Mouse (Mus musculus) naive thymus-derived CD4-positive, alpha-beta T cell, adult 2 months (primary cell): ENCODE measurements around the gene Rgl1.
"Not testable (repeated sequence)": the region's sequence is repeated elsewhere in the genome, so short reads cannot be mapped to it uniquely, and the experiment has no call there.

Experiments used
- DNase-seq: peaks from one replicate; pipeline ENCODE4 v3.0.0-alpha.2; 2011; ENCODE audit warnings: low read depth

Rgl1 gene

DNA sequence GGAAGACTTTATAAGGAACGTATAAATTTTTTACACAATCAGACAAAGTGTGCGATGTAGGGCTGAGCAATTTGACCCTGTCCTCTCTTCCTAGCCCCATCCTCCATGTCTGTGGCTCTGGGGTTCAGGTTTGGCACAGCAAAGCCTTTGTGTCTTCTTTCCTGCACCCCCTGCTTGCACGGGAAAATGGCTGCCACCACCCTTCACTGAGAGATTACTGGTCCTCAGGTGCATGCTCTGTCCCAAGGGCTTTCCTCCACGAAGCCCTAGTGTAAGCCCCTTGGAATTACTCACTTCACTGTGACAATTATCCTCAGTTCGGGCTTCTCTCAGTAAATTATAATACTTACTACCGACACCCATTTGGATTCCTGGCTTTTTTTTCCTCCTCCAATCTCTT, 109.5 kb downstream of the Rgl1 start:
- no peak for DNase-seq

DNA sequence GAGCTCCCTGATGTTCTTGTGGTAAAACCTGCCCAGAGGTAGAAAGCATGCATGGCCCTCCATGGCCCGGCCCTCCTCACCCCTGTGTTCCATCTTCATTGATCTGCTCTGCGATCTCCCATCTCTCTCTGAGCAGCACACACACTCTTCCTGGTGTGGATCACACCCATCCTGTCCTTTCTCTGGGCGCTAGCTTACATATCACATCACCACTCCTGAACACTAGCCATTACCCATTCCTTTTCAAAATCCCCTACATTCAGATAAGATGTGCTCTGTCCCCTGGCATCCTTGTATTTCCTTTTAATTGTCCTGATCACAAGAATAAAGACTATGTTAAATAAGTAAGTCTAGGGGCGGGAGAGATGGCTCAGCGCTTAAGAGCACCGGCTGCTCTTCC, 111.3 kb downstream of the Rgl1 start:
- DNase-seq: no peak

DNA sequence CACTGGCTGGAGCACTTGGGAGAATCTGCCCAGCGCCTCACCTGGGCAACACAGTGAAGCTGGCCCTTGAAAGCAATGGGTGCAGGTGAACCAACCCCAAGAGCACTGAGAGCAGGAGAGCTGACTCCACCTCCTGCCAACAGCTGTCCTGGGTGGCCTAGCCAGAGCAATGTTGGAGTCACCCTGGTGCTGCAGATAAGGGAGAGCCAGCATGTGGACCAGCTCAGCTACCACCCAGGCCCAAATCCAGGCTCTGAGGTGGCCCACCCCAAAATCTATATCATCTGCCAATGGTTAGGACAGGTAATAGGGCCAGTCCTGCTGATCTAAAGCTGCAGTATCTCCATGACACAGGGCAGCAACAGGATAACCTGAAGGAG, 114.7 kb downstream of the Rgl1 start:
- DNase-seq: no peak

DNA sequence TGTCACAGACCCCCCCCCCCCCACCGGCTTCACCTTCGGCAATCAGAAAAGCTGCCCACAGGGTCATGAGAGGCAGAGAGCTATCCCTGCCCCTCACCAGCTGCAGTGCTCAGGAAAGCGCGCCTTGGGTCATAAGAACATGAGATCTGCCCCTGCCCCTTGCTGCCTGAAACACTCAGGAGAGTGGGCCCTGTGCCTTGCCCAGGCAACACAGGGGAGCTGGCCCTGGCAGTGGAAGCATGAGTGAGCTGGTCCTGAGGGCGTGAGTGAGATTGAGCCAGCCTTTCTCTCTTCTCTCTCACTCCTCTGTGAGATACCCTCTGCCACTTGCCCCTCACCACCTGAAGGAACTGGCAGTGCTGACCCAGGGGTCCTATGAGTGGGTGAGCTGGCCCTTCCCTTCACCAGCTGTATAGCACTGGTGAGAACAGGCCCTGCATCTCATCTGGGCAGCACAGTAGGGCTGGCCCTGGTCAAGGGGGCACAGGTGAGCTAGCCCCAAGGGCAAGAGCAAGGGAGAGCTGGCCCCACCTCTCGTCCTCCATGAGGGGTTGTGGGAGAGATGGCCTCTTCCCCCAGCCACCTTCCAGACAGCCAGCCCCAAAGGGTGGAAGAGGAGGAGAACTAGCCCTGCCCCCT, 115.2 kb downstream of the Rgl1 start:
- DNase-seq: no peak

DNA sequence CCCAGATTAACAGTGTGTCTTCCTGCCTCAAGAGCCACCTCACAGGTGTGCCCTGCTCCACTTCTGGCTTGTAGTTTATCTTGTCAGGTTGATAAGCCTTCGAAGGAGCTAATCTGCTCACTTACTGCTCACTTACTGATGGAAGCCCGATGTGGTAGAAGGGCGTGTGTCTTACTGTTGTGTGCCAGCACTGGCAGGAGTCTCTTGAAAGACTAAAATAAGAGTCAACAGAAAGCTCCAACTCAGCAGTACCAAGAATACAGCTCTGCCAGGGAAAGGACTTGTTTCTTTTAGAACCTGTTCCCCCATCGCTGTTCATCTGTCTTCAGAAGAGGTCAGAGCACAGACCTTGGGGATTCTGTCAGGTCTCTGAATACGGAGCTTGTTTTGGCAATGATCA, 118.1 kb downstream of the Rgl1 start:
- no peak for DNase-seq

DNA sequence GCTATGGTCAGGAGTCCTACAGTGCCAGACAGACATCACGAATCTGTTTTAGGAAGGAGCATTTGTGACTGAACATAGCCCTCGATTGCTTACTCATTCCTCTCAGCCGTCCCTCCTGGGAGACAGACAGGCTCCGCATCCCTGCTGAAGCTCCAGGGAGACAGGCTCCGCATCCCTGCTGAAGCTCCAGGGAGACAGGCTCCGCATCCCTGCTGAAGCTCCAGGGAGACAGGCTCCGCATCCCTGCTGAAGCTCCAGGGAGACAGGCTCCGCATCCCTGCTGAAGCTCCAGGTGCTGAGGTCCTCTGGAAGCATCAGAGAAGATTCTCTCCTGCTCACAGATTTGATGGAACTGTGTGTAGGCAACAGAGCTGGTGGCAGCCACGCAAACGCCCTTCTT, 123.9 kb downstream of the Rgl1 start:
- DNase-seq: not testable (repeated sequence)

DNA sequence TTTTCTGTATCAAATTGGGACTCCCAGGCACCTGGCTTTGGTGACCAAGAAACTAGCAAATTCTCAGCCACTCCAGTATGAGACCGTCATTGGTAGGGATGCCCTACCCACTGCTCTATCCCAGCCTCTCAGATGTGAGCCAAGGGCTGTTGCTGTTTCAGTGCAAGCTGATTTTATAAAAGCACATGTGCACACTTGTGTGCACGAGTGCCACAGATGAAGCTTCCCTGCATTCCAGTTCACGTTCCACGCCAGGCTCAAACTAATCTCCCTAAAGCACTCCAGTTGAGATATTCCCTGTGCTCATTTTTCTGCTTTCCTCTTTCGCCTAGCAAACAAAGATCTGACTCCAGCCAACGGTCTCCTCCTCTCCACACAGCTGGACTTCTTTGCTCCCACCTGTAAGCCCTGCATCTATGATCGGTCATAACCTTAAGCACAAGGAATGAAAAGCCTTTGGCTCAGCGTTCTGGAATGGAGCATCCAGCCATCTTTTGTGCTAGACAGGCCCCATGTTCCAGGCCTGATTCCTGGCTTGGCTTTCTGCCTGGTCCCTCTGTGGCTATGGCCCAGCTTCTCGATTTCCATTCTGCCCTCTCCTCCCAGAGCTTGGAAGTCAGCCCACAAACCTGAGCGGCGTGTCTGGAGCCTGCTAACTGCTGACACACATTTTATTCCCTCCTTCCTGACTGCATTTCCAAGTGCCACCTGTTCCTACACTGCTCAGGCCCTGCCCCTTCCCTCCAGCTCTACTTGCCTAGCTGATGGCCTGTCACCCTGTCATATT, 125.8 kb downstream of the Rgl1 start:
- DNase-seq: no peak

DNA sequence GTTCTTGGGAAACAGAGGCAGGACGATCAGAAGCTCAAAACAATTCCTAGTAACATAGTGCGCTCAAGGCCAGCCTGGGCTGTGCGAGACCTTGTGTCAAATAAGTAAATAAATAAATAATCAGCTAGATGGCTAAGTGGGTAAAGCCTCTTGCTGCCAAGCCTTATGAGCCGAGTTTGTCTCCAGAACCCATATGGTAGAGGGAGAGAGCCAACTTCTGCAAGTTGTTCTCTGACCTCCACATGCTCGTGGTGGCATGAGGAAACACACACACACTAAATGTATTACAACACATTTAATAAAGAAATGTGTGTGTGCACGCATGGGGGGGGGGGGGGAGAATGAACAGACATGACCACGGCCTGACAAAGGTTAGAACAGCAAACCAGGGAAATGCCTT, 126.8 kb downstream of the Rgl1 start:
- no peak for DNase-seq

DNA sequence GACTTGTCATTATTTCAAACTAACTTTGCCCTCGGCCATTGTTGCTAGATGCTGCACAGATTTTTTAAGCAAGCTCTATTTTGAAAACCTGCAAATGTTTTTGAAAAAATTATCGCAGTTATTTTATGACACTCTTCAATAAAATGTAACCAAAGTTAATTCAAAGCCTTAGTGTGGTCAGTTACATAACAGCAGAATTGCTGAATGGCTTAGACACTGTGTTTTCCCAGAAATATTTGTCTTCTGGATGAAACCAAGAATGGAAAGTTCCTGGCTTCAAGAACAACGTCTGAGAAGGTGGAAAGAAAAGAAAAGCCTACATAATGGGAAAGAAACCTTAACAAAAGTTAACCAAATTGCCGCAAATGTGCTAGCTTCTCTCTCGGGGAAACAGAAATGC, 131.5 kb downstream of the Rgl1 start:
- DNase-seq: no peak

DNA sequence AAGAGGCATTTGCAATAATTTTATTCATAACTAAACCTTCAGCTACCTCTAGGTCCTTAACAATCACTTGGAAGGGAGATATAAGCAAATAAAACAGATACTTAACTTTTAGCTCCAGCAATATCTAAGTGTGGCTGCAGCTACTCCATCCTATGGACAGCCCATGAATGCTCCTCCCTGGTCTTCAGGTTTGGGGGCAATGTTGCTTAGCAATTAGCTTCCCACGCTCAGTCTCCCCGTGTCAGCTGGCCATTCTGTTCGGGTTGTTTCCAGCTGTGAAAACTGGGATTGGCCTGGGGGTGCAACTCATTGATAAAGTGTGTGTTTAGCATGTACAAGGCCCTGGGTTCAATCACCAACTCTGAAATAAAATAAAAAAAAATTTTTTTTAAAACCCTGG, 136.4 kb downstream of the Rgl1 start:
- DNase-seq: no peak

DNA sequence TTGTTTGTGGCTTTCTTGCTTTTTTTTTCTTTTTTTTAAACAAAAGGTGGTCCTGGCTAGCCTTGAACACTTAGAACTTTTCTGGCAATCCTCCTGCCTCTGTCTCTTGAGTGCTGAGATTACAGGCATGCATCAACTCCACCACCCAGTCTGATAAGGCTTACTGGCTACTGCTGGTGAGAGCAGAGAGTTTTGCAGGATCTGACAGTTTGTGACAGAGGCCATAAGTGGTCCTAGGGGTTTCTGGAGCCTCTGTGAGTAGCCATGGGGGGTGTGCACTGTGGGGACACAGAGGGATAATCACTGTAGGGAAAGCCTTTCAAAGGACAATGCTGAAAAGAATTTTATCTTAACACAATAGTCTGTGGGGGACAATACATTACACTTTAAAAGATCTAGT, 140.5 kb downstream of the Rgl1 start:
- no peak for DNase-seq

DNA sequence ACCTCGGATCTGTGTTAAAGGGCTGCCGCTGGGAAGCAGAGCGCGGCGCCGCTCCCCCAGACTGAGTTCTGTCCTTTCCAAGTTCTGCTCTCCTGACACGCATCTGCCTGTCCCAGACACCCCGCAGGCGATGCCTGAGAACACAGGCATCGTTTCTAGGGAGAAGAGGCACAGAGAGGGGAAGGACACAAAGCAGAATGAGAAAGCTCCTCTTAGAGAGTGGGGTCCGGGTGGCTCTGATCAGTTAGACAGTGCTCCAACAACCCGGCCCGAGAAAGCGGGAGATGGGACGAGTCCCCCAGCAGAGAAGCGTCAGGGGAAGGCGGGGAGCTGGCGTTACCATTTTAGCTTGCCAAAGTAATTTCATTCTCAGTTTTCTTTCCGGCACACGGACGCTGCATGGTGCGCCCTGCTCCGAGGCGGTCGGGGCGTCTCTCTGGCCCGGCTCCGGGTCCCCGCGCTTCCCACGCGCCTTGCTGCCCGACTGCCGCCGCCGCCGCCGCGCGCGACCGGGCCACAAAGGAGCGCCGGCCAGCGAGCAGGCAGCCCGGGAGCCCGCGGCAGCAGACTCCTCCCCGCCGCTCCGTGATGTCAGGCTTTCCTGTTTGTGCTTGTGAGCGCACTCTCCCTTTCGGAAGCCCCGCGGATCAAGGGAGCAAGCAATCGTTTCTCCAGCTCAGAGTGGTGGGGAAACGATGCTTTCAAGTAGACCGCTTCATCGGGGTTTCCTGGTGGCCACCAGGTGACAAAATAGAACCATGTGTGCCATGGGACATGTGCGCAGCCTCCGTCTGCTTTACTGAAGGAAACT, 141.3 kb downstream of the Rgl1 start:
- DNase-seq: peak; percentile 68

DNA sequence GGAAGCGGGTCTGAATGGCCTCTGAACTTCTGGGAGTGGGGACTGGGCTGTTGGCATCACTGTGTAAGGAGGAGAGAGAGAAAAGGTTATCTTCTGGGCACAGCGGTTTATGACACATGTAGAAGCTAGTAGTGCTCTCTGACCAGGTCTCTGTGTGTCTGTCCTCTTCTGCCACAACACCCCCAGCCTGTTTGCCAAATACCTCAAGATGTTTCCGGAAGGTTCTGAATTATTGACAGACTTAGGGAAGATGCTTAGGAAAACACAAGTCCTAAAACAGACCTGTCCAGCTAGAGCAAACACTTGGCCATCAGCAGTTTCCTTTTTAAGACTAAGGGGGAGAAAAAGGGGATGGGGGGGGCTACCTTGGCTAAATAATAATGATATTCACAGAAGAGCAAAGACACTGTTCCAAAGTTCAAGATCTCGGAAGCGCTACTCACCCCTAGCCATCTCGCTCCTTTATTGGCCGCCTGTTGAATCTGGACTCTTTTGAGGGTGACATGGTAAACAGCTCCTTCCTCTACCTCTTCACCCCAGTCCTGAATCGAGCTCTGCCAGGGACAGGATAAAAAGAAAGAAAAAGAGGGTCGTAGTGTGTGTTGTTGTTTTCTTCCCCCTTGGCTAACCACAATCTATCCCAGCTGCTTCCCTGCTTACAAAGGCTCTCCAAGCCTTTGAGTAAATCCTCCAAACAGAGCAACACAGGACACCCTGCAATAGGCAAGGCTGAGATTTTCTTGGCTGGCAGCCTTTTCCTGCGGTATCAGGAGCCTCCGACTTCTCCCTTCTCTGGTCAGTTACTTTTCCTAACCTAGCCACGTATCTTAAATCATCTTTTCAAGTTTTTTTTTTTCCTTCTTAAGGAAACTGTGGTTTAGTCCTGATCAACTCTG, 142.5 kb downstream of the Rgl1 start:
- peak; percentile 12 for DNase-seq

DNA sequence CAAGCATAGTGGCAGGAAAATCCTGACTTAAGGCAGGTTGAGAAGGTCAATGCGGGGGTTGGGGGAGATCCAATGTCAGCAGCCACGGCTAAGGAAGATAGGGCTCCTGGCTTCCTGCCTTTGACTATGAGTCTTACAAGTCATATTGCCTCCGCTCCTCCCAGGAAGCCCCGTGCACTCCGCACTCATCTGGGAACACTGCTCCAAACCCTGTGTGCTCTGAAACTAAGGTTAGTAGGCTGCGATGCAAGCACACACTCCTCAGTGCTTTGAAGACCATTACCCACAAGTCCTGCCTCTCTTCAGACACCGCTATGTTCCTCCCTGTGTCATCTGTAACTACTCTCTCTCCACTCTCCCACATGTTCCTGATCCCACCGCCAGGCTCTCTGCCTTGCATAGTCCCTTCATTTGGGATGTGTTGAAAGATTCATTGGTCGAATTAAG, 143.4 kb downstream of the Rgl1 start:
- DNase-seq: no peak

DNA sequence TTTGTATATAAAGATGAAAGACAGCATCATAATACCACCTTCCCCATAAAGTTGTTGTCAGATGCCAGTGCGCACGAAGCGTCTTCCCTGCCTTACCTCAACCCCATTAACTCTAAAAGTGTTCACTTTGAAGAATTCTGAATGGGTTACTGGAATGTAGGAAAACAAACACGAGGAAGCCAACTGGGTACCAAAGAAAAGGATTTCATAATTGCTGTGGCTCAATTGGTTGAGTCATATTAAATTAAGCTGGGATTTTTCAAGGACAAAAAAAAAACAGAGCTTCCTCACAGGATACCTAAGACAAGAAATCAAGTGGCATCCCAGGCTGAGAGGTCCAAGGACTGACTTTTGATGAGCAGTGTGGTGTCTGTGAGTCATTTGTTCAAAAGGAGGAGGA, 144.5 kb downstream of the Rgl1 start:
- no peak for DNase-seq

DNA sequence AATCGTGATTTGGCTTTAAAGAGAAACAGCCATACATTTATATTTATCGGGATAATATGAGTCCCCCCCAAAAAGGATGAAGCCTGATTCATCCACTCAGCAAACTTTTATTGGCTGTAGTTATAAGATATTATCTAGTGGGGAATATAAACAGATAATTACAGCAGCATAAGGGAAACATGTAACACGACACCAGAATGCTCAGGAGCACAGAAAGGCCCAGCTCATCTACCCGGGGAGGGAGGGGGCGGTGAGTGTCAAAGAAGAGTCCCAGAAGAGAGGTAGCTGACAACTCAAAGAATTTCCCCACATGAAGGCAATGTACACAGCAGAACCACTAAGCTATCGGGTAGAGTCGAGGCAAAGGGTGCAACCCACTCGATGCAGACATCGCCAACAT, 146.8 kb downstream of the Rgl1 start:
- DNase-seq: no peak

DNA sequence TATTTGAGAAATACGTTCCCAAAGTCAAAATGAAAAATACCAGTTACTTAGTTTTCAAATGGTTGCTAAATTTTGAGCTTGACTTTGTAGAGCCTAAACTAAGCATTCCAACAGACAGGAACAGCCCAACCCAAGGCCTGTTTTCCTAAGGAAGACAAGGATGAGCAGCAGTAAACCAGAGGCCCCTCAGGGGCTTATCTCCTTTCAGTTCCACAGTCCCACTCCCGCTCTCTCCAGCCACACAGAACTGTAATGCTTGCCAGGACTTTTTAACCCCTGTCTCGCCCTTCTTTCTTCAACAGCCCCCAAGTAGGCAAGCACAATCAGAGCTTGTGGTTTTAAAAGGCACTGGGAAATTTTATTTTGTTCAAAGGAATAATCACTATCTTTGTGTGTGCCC, 147.3 kb downstream of the Rgl1 start:
- DNase-seq: no peak

DNA sequence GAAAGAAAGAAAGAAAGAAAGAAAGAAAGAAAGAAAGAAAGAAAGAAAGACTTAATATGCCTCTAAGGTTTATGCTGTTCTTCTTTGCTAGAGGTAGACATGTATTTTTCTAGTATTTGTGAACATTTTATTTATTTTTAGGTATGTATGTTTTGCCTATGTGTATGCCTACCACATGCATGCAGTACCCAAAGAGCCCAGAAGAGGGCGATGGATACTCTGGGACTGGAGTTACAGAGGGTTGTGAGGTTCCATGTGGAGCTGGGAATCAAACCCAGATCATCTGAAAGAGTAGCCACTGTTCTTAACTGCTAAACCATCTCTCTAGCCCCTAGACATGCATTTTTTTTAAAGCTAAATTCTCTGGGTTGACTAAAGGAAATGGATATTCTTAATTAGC, 147.8 kb downstream of the Rgl1 start:
- peak; percentile 29 for DNase-seq

DNA sequence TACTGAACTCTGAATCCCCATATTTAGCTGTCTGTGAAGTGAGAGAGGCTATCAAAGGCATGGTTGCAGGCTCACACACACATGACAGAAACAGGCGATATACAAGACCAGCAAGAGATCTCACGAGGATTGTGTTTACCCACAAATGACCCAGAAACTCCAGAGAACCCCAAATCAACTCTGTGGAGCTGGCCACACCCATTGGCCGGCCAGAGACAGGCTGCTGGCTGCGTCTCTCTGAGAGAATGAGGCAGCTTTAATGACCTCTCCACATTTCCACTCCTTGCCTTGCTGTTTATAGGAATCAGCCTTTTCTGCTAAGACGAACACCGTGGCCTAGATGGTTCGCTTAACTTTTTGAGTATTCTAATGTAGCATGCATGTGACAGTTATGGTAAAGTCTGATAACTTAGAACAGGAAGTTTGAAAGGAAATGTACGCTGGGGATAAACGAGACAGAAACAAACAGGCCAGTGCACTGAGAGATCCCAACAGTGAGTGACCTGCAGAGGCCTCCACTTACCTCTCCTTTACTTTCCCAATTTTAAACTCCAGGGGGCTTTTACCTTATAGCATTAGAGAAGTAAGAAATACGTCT, 148.3 kb downstream of the Rgl1 start:
- no peak for DNase-seq

DNA sequence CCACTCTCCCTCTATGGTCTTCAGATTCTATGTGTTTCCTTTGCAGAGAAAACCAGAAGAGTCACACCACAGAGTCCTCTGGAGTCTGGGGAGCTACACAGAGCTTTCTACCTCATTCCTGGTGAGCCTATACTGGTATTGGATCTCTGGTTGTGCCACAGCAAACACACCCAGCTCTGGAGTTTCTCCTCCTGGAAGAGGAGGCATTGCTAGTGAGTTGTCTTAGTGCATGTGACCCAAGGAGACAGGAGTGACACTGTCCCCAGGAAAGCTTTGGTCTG, 149.4 kb downstream of the Rgl1 start:
- no peak for DNase-seq

DNA sequence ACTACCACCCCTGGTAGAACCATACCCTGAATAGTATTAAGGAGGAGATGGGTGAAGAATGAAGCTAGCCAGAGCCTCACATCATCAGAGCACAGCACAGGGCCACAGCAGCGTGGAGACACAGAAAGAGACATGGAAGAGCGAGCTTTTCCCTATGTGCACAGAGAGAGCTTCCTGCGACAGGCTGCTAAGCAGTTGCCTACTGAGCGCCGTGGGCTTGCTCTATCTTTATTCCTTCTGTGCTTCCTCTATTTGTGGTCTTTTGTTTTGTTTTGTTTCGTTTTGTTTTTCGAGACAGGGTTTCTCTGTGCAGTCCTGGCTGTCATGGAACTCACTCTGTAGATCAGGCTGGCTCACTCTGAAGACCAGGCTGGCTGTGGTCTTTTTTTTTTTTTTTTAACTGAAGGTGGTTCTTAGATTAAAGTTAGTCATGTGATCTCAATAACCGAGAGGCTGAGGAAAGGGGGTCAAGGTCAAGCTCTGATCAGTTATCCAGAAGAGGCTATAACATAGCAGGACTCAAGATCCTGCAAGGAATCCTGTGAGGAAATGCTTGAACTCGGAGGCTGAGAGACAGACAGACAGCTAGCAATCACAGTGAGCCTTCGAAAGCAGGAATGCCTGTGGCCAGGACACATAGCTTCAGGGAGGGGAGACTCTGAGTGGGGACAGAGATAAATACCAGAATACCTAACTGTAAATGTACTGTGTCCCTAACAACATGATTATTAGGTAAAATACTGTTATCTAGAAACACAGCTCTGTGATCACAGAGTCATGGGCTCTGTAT, 150.0 kb downstream of the Rgl1 start:
- no peak for DNase-seq
